Mouse (Mus musculus) left cerebral cortex, postnatal 25 days (tissue): ENCODE results near the gene Zbtb7b. TPM values are rescaled to one million over a fixed set of nuclear protein-coding genes. Genes with fewer than 3 reads are reported as not detected.
"Not testable (repeated sequence)": the region's sequence is repeated elsewhere in the genome, so short reads cannot be mapped to it uniquely, and the experiment has no call there.

ENCODE experiments used
- DNase-seq, 2 experiments: peaks; one replicate each; pipeline ENCODE4 v3.0.0; 2022; ENCODE audit warnings: low spot score in 2 of 2, mixed read lengths in 1 of 2
- intact Hi-C: fragments of 180-260 bp; cut with DNase I; formaldehyde crosslinking; loops from one replicate; pipeline ENCODE4 v1.15.1; 2025
- total RNA-seq, 2 experiments: library from RNA; stranded (reverse); gene quantifications; 2 replicates each; pipeline ENCODE4 v1.2.3; 2021

Zbtb7b gene
- total RNA-seq = 10 to 100 TPM; 11.9 to 14.8 TPM

DNA sequence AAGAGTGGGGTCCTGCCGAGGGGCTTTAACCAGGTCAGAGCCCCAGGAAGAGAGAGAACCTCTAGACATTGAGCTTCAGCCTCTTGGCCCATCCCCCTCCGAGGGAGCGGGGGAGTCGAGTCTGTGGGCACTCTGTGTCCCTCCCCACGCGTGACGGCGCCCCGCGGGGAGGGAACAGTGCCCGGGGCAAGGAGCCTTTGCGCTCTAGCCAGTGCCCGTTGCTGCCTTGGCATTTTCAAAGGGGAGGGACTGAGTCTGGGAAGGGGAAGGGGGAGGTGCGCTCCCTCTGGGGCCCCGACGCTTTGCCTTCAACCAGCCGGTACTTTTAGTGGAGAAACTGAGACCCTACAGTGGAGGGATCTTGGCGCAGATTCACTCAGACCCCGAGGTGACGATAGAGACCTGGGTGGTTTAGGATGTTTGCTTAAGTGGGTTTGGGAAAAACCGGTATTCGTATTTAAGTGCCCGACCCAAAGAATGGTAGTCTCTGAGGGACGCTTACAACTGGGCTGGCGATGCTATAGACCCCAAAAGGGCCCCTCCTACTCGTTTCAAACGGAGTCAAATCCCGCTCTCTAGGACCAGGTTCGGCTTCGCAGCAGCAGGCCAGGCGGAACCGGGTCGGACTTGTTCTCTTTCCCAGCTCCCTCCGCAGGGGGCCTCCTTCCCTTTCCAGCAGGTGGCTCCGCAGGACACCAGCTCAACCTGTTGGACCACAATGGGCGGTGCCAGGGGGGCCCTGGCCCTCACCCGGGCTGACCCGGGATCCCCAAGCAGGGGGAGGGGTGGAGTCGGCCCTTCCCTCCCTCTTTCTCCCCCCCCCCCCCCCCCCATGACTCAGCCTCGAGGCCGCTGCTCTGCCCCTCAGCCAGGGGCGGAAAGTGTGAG lies at the start of gene Zbtb7b:
Gene Zbtb7b, minus strand, starts transcription at position 771 of the 888 bp plus-strand sequence.
- DNase-seq = peak; percentile 51 to 56

GRCm38 (mm10) chr3:89440691-89441090 lies 46.1 kb upstream of the Zbtb7b start:
- DNase-seq = no peak
- intact Hi-C loops = no loop called here

More for the DNA sequence above, at the start of gene Zbtb7b:
- intact Hi-C loops = no loop called here

DNA sequence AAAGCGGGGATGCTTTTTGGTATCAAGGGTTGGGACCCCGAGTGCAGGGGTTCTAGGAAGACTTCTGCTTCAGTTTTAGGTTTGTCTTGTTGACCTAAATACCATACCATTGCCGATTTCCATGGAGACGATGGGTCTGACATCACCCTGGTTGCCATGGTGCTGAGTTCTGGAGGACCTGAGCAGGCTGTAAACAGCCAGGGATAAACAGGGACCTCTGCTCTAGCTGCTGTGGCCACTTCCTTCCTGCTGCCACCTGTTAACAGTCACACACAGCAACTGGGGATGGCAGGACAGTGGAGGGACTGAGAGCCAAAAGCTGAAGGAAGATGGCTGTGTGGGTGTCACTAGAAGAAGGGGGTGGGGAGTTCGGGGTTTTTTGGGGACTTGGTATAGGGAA lies 42.7 kb upstream of the Zbtb7b start:
- DNase-seq = peak; percentile 29 to 44
- intact Hi-C loops = loop anchor here (2.0 kb wide), 1 partner anchor 22 kb away; no protein-coding TSS in a partner anchor

- intact Hi-C loops = loop anchor here (2.0 kb wide), 1 partner anchor 22 kb away; no protein-coding TSS in a partner anchor
- DNase-seq = peak; percentile 11 to 23
Observed at GRCm38 (mm10) chr3:89436176-89437113, 41.9 kb upstream of the Zbtb7b start, which contains the start of gene Pbxip1. TSS of gene Pbxip1 (plus strand) at chr3:89436706.

DNA sequence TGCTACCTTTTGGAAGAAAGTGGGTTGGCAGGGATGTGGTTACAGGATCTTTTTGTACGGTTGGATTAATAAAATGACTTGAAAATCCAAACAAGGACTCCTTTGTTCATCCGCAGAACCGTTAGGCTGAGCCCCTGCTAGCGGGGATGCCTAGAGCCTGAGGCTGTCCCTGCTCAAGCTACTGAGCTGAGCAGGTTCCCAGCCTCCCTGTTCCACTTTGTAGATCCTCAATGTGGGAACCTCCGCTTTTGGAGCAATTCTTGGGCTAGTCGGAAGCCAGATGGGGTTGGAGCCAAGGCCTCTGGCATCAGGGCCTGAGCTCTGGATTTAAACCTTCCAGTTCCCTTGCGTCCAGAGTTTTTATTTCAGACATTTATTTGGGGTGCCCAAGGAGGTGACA lies 40.5 kb upstream of the Zbtb7b start:
- intact Hi-C loops = no loop called here
- DNase-seq = no peak

- DNase-seq = no peak
- intact Hi-C loops = no loop called here
Observed at GRCm38 (mm10) chr3:89434532-89434931, 40.0 kb upstream of the Zbtb7b start.

- no peak for DNase-seq
Observed at GRCm38 (mm10) chr3:89432606-89433005, 38.0 kb upstream of the Zbtb7b start.

DNA sequence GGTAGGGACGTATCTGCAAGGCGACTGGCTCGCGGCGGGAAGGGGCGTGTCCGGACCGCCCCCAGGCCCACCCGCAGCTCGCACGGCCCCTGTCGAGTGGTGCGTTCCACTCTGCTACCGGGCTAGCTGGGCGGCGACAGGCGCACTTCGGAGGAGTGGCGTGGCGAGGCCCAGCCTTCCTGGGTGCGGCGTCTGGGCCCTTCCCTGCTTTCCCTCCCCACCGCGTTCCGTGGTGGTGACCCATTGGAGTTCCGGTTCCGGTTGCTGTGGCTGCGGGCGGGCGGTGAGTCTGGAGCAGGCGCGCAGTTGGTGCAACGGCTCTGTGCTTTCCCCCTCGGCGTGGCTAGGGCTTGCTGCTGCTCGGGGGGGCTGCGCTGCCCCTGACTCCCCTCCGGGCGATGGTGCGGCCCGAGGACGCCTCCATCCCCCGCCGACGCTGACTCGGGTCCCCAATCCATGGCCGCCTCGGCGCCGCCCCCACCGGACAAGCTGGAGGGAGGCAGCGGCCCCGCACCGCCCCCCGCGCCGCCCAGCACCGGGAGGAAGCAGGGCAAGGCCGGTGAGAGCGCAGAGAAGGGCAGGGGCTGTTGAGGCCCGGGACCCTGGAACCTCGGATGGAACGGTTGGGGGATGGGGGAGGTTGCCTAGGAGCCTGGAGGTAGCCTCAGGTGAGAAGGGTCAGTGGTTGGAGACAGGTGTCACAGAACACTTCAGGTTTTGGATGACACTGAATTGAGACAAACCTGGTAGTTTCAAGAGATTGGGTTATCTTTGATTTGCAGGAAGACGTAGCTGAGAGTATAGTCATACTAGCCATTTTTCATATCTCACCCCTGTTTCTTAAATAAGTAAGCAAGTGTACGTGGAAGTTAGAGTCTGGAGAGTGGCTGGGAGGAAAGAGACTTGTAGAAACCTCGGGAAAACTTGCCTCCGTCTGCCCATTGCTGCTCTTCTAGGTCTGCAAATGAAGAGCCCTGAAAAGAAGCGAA lies 35.9 kb upstream of the Zbtb7b start, which contains the start of gene Pygo2:
Gene Pygo2, plus strand, starts transcription at position 44 of the 989 bp plus-strand sequence.
- intact Hi-C loops = no loop called here
- DNase-seq = peak; percentile 95 to 98

More at GRCm38 (mm10) chr3:89432606-89433005, 38.0 kb upstream of the Zbtb7b start:
- intact Hi-C loops = no loop called here

GRCm38 (mm10) chr3:89429021-89429420 lies 34.4 kb upstream of the Zbtb7b start:
- DNase-seq, intact Hi-C loops: not testable (repeated sequence)

DNA sequence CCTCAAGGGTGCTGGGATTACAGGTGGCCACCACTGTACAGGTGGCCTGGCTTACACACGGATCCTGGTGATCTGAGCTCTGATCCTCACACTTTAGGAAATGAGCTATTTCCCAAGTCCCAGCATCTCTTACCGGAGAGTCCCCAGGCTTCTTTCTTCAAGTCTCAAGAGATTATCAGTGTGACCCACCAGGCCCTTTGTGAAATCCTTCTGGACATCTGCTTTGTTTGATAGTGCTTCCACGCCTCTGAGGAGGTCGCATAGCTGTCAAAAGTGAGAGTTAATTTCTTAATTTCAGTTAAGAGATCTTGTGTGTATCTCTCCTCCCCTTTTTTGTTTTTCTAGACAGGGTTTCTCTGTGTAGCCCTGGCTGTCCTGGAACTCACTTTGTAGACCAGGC lies 31.3 kb upstream of the Zbtb7b start:
- intact Hi-C loops = no loop called here
- no peak for DNase-seq

- intact Hi-C loops = no loop called here
- no peak for DNase-seq
Observed at GRCm38 (mm10) chr3:89425141-89425525, 30.6 kb upstream of the Zbtb7b start.

GRCm38 (mm10) chr3:89424416-89425140 lies 30.0 kb upstream of the Zbtb7b start:
- DNase-seq = no peak
- intact Hi-C loops = no loop called here

DNA sequence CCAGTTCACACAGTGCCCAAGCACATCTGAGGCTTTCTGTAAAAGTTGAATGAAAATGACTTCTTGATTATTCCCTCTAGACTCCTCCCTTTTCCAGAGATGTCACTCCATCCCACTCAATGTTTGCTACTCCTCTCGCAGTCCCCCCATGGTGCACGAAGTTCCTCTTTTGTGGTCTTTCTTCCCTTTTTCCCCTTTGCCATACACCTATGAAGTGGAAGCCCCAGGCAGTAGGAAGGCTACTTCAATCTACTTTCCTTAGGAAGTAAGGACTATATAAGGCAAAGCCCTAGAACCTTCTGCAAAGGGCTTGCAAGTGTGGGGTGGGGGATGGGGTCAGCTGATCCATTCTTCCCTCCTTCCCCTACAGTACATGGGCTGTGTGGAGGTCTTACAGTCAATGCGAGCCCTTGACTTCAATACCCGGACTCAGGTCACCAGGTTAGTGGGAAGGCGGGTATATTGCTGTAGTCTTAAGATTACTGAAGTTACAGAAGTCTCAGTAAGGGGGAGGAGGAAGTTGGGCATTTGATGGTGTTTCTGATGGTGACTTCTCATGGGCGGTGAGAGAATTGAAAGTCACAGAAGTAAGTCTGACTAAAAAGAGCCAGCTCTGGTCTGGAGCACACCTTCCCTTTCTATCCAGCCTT lies 28.1 kb upstream of the Zbtb7b start:
- intact Hi-C loops = no loop called here
- DNase-seq = no peak

DNA sequence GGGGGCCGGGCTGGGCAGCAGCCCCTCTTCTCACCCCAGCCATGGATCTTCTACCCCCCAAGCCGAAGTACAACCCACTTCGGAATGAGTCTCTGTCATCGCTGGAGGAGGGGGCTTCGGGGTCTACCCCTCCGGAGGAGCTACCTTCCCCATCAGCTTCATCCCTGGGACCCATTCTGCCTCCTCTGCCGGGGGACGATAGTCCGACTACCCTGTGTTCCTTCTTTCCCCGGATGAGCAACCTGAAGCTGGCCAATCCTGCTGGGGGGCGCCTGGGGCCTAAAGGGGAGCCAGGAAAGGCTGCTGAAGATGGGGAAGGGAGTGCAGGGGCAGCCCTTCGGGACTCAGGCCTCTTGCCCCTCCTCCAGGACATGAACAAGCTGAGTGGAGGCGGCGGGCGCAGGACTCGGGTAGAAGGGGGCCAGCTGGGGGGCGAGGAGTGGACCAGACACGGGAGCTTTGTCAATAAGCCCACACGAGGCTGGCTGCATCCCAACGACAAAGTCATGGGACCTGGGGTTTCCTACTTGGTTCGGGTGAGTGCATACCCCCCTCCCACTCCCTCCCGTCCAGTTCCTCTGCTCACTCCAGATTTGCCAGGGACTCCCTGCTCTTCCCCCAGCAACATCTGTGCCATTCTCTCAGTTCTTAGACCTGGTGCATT lies 27.4 kb upstream of the Zbtb7b start:
- no peak for DNase-seq
- intact Hi-C loops = no loop called here

DNA sequence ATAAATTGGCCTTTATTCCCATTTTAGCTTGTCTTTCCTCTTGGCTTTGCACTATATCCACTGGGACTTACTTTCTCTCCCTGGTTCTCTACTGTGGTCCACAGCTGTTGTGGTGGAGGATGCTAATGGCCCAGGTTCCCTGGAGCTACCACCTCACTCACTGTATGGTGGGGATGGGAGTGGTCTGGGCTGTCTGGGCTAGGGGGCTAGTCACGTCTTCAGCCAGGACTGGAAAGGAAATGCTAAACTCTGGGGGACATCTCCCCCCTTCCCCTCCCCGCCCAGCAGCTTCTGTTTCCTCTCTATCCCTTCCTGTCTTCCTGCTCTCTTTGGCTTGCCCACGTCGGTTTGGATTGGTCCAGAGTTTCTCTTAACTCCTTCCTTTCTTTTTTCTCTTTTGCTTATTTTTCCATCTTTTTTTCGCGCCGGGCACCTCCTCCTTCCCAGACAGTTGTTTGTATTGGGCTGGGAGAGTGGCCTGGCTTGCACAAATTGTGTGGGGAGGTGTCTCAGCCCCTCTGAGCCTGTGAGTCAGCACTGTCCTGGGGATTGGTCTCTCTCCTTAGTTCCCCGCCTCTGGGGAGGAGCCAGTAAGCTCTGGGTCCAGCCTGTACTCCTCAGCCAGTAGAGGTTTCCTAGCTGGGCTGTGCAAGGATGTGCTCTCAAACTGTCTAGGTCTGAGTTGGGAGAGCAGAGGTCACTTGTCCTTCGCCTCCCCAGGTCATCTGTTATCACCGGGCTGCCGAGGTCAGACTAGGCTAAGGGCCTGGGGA lies 26.6 kb upstream of the Zbtb7b start:
- intact Hi-C loops = no loop called here
- DNase-seq = peak; percentile 65 to 87

- intact Hi-C loops = no loop called here
- no peak for DNase-seq
Observed at GRCm38 (mm10) chr3:89420421-89420820, 25.8 kb upstream of the Zbtb7b start.
